Mouse (Mus musculus): Measurements from ENCODE around the gene Shank3. TPM values are rescaled to one million over a fixed set of nuclear protein-coding genes. Genes with fewer than 3 reads are reported as not detected.

Gene Shank3
- 61.5 and 63.2 TPM in 2 replicates for total RNA-seq (2014; rRNA removed)
- 8.1 and 12.6 TPM in 2 replicates for polyA plus RNA-seq (2015; fragmentation: Nextera tagmentation; extraction: Ambion mirVana)

GRCm38 (mm10) chr15:89498961-89499688 lies at the start of gene Shank3:
Gene Shank3, plus strand, starts transcription at chr15:89499623.
- peak within 1 kb of the TSS; percentile 79 for H3K9ac ChIP-seq (replicated peaks; ENCODE audit: low read length, poor library complexity, severe bottlenecking)
- H3K36me3 ChIP-seq (ENCODE audit: insufficient read depth, low read length), result peaks cover 11% of the 10 kb centered on the region
- H3K4me3 ChIP-seq (ENCODE audit: low read depth, low read length), result peak within 1 kb of the TSS; percentile 82
- DNase-seq (ENCODE audit: low spot score) (peak; percentile 55), ATAC-seq (ENCODE audit: low FRiP score) (peak; percentile 62)
- under 1% methylated on average over 36 of the region's 72 CpGs for WGBS
- peak within 1 kb of the TSS; percentile 91 for H3K4me2 ChIP-seq (ENCODE audit: low read depth, low read length, poor library complexity, severe bottlenecking)
- peak within 1 kb of the TSS; percentile 86 for H3K27ac ChIP-seq (ENCODE audit: low read depth, low read length)
- no peak for TF ChIP-seq CTCF (IDR thresholded peaks at IDR 0.05)
- no peaks in the 10 kb centered on the region for H3K9me3 ChIP-seq (ENCODE audit: low read length)
- H3K4me1 ChIP-seq (ENCODE audit: insufficient read depth, low read length), result no peaks in the 10 kb centered on the region; the same call in 1 of the 2 replicates
- H3K27me3 ChIP-seq (ENCODE audit: insufficient read depth, low read length), result no peaks in the 10 kb centered on the region

DNA sequence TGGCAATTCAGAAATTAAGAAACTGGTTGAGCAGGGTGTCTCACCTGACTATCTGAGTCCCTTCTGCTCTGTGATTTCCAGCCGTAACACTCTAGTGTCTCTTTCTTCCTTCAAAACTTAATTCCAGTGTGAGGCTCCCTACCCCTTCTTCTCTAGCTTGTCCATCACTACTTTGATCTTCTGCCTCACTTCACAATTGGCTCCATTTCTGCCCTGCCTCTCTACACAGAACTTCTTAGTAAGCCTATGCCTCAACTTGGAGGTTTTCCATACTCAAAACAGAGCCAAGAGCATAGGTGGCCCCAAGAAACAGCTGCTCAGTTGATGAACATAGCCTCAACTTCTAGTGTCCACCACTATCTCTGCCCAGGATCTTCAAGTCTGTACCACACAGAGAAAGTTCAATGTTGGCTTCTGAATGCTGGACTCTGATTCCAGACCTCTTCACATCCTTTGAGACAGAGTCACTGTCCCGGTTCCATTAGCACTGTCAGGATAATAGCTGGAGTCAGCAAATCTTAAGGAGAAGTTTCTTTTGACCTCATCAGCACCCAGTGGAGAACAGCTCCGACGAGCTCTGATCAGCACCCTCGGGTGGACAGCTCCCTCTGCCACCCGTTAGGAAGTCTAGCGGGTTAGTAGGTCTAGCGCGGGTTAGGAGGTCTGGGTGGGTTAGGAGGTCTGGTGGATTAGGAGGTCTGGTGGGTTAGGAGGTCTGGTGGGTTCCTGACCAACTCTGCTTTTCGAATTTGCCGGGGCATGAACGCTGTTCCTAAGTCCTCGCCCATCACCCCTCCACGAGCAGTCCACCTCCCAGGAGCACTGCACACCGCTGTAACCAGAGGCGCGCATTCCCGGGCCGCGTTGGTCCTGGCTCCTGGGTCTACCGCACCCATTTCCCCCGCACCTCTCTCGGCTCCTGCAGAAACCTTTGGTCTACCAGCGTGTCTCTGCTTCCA lies 46.2 kb upstream of the Shank3 start:
- H3K4me1 ChIP-seq (ENCODE audit: insufficient read depth, low read length), result peaks cover 16% of the 10 kb centered on the region
- H3K9ac ChIP-seq (replicated peaks; ENCODE audit: low read length, poor library complexity, severe bottlenecking), result peak overlapping the region; percentile 85
- peak overlapping the region; percentile 90 for H3K27ac ChIP-seq (ENCODE audit: low read depth, low read length)
- H3K4me3 ChIP-seq (ENCODE audit: low read depth, low read length), result peak overlapping the region; percentile 76
- H3K36me3 ChIP-seq (ENCODE audit: insufficient read depth, low read length), result peaks cover 19% of the 10 kb centered on the region
- ATAC-seq (ENCODE audit: low FRiP score) (peak; percentile 81), DNase-seq (ENCODE audit: low spot score) (peak; percentile 48)
- H3K4me2 ChIP-seq (ENCODE audit: low read depth, low read length, poor library complexity, severe bottlenecking), result peak overlapping the region; percentile 95
- no peaks in the 10 kb centered on the region for H3K9me3 ChIP-seq (ENCODE audit: low read length)
- no peaks in the 10 kb centered on the region for H3K27me3 ChIP-seq (ENCODE audit: insufficient read depth, low read length)
- WGBS, result 4% methylated on average over 24 of the region's 24 CpGs
- TF ChIP-seq CTCF (IDR thresholded peaks at IDR 0.05), result no peak

DNA sequence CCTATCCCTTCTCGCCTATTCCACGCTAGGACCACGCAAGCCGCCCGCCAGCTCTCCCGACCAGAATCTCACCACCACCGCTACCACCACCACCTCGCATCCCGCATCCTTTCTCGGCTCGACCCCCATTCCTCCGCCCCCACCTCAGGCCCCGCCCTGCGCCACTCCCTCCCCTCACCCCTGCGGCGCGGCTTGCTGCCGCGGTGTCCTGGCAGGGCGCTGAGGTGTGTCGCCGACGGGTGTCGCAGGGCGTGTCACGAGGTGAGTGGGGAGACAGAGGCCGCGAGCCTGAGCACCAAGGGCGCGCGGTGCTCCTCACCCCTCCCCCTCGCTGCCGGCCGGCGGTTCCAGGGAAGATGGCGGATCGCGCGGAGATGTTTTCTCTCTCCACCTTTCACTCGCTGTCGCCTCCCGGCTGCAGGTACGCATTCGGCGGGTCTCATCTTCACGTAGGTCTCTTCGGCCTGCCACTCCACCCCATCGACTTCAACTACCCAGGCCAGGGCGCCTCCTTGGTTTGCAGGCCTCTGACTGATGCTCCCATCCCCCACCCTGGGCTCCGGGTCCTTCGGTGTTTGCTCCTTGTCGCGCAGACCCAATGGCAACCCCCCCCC lies 45.5 kb upstream of the Shank3 start, which contains the start of gene Mapk8ip2:
Gene Mapk8ip2, plus strand, starts transcription at position 49 of the 614 bp plus-strand sequence.
- no peaks in the 10 kb centered on the region for H3K27me3 ChIP-seq (ENCODE audit: insufficient read depth, low read length)
- under 1% methylated on average over 48 of the region's 53 CpGs for WGBS
- H3K9ac ChIP-seq (replicated peaks; ENCODE audit: low read length, poor library complexity, severe bottlenecking), result peak within 1 kb of the TSS; percentile 85
- DNase-seq (ENCODE audit: low spot score) (peak; percentile 59), ATAC-seq (ENCODE audit: low FRiP score) (peak; percentile 78)
- H3K4me2 ChIP-seq (ENCODE audit: low read depth, low read length, poor library complexity, severe bottlenecking), result peak within 1 kb of the TSS; percentile 95
- H3K4me1 ChIP-seq (ENCODE audit: insufficient read depth, low read length), result peaks cover 16% of the 10 kb centered on the region
- no peaks in the 10 kb centered on the region for H3K9me3 ChIP-seq (ENCODE audit: low read length)
- TF ChIP-seq CTCF (IDR thresholded peaks at IDR 0.05), result peak; percentile 19; the same call in 1 of the 2 replicates
- peak within 1 kb of the TSS; percentile 90 for H3K27ac ChIP-seq (ENCODE audit: low read depth, low read length)
- H3K4me3 ChIP-seq (ENCODE audit: low read depth, low read length), result peak within 1 kb of the TSS; percentile 76
- H3K36me3 ChIP-seq (ENCODE audit: insufficient read depth, low read length), result peaks cover 27% of the 10 kb centered on the region

DNA sequence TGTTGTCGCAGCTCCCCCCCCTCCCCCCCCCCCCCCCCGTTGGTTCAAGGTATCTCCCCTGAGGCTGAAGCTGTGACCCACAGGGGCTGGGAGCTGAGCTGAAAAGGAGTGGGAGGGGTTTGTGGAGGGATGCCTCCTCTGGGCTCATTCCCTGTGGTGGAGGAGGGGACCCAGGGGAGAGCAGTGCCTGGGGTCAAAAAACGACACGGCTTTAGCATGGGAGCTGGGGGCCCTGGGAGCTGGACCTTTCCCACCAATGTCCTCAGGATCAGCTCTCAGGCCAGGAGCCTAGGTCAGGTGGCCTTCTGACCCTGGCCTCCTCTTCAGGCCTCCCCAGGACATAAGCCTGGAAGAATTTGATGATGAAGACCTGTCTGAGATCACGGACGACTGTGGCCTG lies 44.6 kb upstream of the Shank3 start:
- Histone ChIP-seq H3K4me3 (ENCODE audit: low read depth, low read length) (peak overlapping the region; percentile 76), H3K9me3 (ENCODE audit: low read length) (no peaks in the 10 kb centered on the region), H3K36me3 (ENCODE audit: insufficient read depth, low read length) (peaks cover 34% of the 10 kb centered on the region), H3K9ac (replicated peaks; ENCODE audit: low read length, poor library complexity, severe bottlenecking) (peak overlapping the region; percentile 85), H3K27me3 (ENCODE audit: insufficient read depth, low read length) (no peaks in the 10 kb centered on the region), H3K4me2 (ENCODE audit: low read depth, low read length, poor library complexity, severe bottlenecking) (peak overlapping the region; percentile 95), H3K27ac (ENCODE audit: low read depth, low read length) (peak overlapping the region; percentile 90), H3K4me1 (ENCODE audit: insufficient read depth, low read length) (peaks cover 16% of the 10 kb centered on the region)
- ATAC-seq (ENCODE audit: low FRiP score), result no peak
- DNase-seq (ENCODE audit: low spot score), result no peak
- 8% methylated on average over 4 of the region's 6 CpGs for WGBS
- TF ChIP-seq CTCF (IDR thresholded peaks at IDR 0.05), result no peak

DNA sequence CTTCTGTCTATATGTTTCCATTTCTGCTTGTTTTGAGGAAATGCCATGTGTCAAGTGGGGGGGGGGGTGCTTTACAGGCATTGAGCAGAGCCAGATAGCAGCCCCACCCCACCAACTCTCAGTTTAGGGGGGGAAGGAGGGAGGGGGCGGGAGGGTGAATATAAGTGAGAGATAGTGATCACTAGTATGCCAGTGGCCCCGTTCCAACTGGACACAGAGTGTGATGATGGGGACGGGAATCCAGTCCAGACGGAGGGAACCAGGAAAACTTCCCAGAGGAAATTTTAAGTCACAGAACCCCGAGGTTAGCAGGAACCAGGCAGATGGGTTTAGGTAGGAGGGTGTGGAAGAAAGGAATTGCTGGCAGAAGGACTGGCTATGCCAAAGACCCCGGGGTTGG lies 43.8 kb upstream of the Shank3 start:
- H3K27me3 ChIP-seq (ENCODE audit: insufficient read depth, low read length), result no peaks in the 10 kb centered on the region
- peak overlapping the region; percentile 95 for H3K4me2 ChIP-seq (ENCODE audit: low read depth, low read length, poor library complexity, severe bottlenecking)
- H3K4me1 ChIP-seq (ENCODE audit: insufficient read depth, low read length), result peaks cover 16% of the 10 kb centered on the region
- H3K9ac ChIP-seq (replicated peaks; ENCODE audit: low read length, poor library complexity, severe bottlenecking), result peak overlapping the region; percentile 33; the same call in 1 of the 2 replicates
- ATAC-seq (ENCODE audit: low FRiP score) (no peak), DNase-seq (ENCODE audit: low spot score) (no peak)
- peaks cover 41% of the 10 kb centered on the region for H3K36me3 ChIP-seq (ENCODE audit: insufficient read depth, low read length)
- peak overlapping the region; percentile 76; the same call in 1 of the 2 replicates for H3K4me3 ChIP-seq (ENCODE audit: low read depth, low read length)
- TF ChIP-seq CTCF (IDR thresholded peaks at IDR 0.05), result no peak
- H3K27ac ChIP-seq (ENCODE audit: low read depth, low read length), result no peak overlapping the region
- 79% methylated on average over 6 of the region's 6 CpGs for WGBS
- H3K9me3 ChIP-seq (ENCODE audit: low read length), result no peaks in the 10 kb centered on the region
